Mouse (Mus musculus) left cerebral cortex, adult 18-20 months (tissue): Measurements from ENCODE around the gene Hist2h2bb. TPM values are rescaled to one million over a fixed set of nuclear protein-coding genes. Genes with fewer than 3 reads are reported as not detected.

Experiments
- DNase-seq, 2 experiments: peaks; one replicate each; pipeline ENCODE4 v3.0.0; 2021 to 2022; ENCODE audit warnings: low spot score in 2 of 2, mixed read lengths in 1 of 2
- microRNA-seq, 2 experiments: library from miRNA; unstranded; fragments of <30 nt; microRNA quantifications; one replicate each; pipeline ENCODE4 v1.2.0; 2021
- total RNA-seq, 2 experiments: library from RNA; stranded (reverse); gene quantifications; 2 replicates each; pipeline ENCODE4 v1.2.3; 2021

Gene Hist2h2bb
- total RNA-seq, 2 experiments from 2014 or later: 210 to 215 TPM

- DNase-seq: no peak
Measured at GRCm38 (mm10) chr3:96300706-96301529, 31.4 kb downstream of the Hist2h2bb start.

- no peak for DNase-seq
Measured at GRCm38 (mm10) chr3:96302076-96302475, 32.5 kb downstream of the Hist2h2bb start.

GRCm38 (mm10) chr3:96306506-96306905 is 37.0 kb downstream of the Hist2h2bb start:
- DNase-seq: no peak

- DNase-seq: no peak
Measured at GRCm38 (mm10) chr3:96309441-96309840, 39.9 kb downstream of the Hist2h2bb start.

GRCm38 (mm10) chr3:96312341-96313098 is 43.0 kb downstream of the Hist2h2bb start:
- no peak for DNase-seq

Small RNA genes lying within 50 kb of the gene (microRNA-seq; reads per million reads assigned to microRNA genes)
- 0 reads per million in 2 experiments for gene Gm44492
- 0 reads per million in 2 experiments for gene Gm47311
- gene Gm47313: 0 reads per million in 2 experiments

Other genes with a start within 250 kb of the Hist2h2bb start
- gene Vps45, start 211.3 kb upstream of the Hist2h2bb start, total RNA-seq: 10 to 100 TPM; 46.4 to 46.7 TPM
- gene Otud7b, start 165.2 kb upstream of the Hist2h2bb start, total RNA-seq: 10 to 100 TPM; 37.0 to 38.1 TPM
- 1 to 10 TPM; 6.9 to 8.5 TPM for gene Mtmr11, start 107.7 kb upstream of the Hist2h2bb start, total RNA-seq
- 10 to 100 TPM; 48.6 to 50.3 TPM for gene Sf3b4, start 97.4 kb upstream of the Hist2h2bb start, total RNA-seq
- gene Sv2a, start 88.6 kb upstream of the Hist2h2bb start, total RNA-seq: 100 to 1,000 TPM; 429 to 445 TPM
- gene Bola1, start 50.0 kb upstream of the Hist2h2bb start, total RNA-seq: 10 to 100 TPM; 12.3 to 16.2 TPM
- gene Hist2h2ab, start 49.9 kb upstream of the Hist2h2bb start, total RNA-seq: 10 to 100 TPM; 16.5 to 17.3 TPM
- gene Hist2h2ac, start 48.9 kb upstream of the Hist2h2bb start, total RNA-seq: 10 to 100 TPM; 30.9 to 38.1 TPM
- 1 to 10 TPM; 5.3 to 6.8 TPM for gene Hist2h2be, start 48.6 kb upstream of the Hist2h2bb start, total RNA-seq
- gene Hist2h3c2, start 30.6 kb upstream of the Hist2h2bb start, total RNA-seq: 1 to 10 TPM; 3.8 to 4.1 TPM
- gene Hist2h2aa2, start 29.5 kb upstream of the Hist2h2bb start, total RNA-seq: 100 to 1,000 TPM; 239 to 244 TPM
- gene Hist2h2aa1, start 24.3 kb upstream of the Hist2h2bb start, total RNA-seq: 1 to 10 TPM in 1 of 2 experiments, not detected in 1; 2.9 TPM
- gene Hist2h3c1, start 23.1 kb upstream of the Hist2h2bb start, total RNA-seq: not detected
- 10 to 100 TPM; 36.9 to 40.6 TPM for gene Hist2h4, start 6.4 kb upstream of the Hist2h2bb start, total RNA-seq
- gene Hist2h3b, start 1.1 kb upstream of the Hist2h2bb start, total RNA-seq: 10 to 100 TPM; 51.9 to 52.0 TPM
- gene Fcgr1, start 24.2 kb downstream of the Hist2h2bb start, total RNA-seq: 1 to 10 TPM; 2.6 to 2.8 TPM
- gene BC107364, start 182.6 kb downstream of the Hist2h2bb start, total RNA-seq: not detected